Mouse (Mus musculus): ENCODE data around the gene Disc1.

GRCm38 (mm10) chr8:125128305-125128704 is 74.3 kb downstream of the Disc1 start:
- peak; percentile 67 for TF ChIP-seq CTCF (IDR thresholded peaks at IDR 0.05; ENCODE audit: borderline replicate concordance, insufficient read depth, low read depth, low read length)
- TF ChIP-seq POLR2A (IDR thresholded peaks at IDR 0.05; ENCODE audit: borderline replicate concordance, insufficient read depth, low read length), result no peak
